17 mouse cellular contexts compared by ENCODE assay signal in genomic region chr15:62105483-62105882, GRCm38 (mm10).
DNase-seq lines count a peak whose midpoint lies in the region; ATAC-seq lines count a peak whose summit lies in the region.
"Had no signal": no experiment of that assay in that cellular context is flagged by ENCODE, and none has a peak within 500 bp of the region (broad histone marks: within the 10 kb centered on the region; RNA-seq: fewer than 3 reads in every experiment).

No protein-coding gene starts in this region.

- intact Hi-C loops in left cerebral cortex, postnatal 14 days (cut with DNase I): no loop called here

- no peak for DNase-seq in limb, embryonic 10.5 days (ENCODE audit: low spot score)
- peak; percentile 15 for DNase-seq in MEL-GATA-1-ER (ENCODE audit: extremely low read depth, low read depth)
- DNase-seq in urinary bladder, postnatal 14 days (ENCODE audit: low spot score): no peak
- no peak for DNase-seq in left cerebral cortex, postnatal 14 days (ENCODE audit: low spot score in 2 of 2)
- no peak for DNase-seq in thymus, postnatal 25 days
- DNase-seq: cerebellum, adult 8-10 months; kidney, adult 2 months; thymus, postnatal 14 days had no signal

- no peak overlapping the region for H3K4me3 ChIP-seq in limb, embryonic 12.5 days (replicated peaks)
- H3K4me3 ChIP-seq in limb, embryonic 10.5 days: no peak overlapping the region
- H3K4me3 ChIP-seq in liver, embryonic 12.5 days: no peak overlapping the region
- H3K4me3 ChIP-seq: embryonic facial prominence, embryonic 10.5 days; heart, embryonic 12.5 days; hindbrain, embryonic 10.5 days; midbrain, embryonic 13.5 days had no signal

- H3K9me3 ChIP-seq in limb, embryonic 12.5 days: peaks cover 3% of the 10 kb centered on the region; the same call in 1 of the 2 replicates
- no peaks in the 10 kb centered on the region for H3K9me3 ChIP-seq in limb, embryonic 10.5 days (replicated peaks)
- 0 out of 2 replicates have a peak, but pooled peaks cover 4% of the 10 kb centered on the region for H3K9me3 ChIP-seq in liver, embryonic 12.5 days (replicated peaks)
- H3K9me3 ChIP-seq: midbrain, embryonic 13.5 days had no signal

- H3K36me3 ChIP-seq in limb, embryonic 12.5 days: no peaks in the 10 kb centered on the region
- H3K36me3 ChIP-seq in limb, embryonic 10.5 days: peaks cover 3% of the 10 kb centered on the region; the same call in 1 of the 2 replicates
- peaks cover 31% of the 10 kb centered on the region for H3K36me3 ChIP-seq in liver, embryonic 12.5 days
- H3K36me3 ChIP-seq: heart, embryonic 12.5 days; hindbrain, embryonic 10.5 days; midbrain, embryonic 13.5 days had no signal

- H3K4me2 ChIP-seq in limb, embryonic 12.5 days: no peak overlapping the region
- H3K4me2 ChIP-seq in liver, embryonic 12.5 days: peak overlapping the region; percentile 32; the same call in 1 of the 2 replicates
- H3K4me2 ChIP-seq: heart, embryonic 12.5 days; midbrain, embryonic 13.5 days had no signal

- H3K27me3 ChIP-seq in limb, embryonic 12.5 days: no peaks in the 10 kb centered on the region
- H3K27me3 ChIP-seq in limb, embryonic 10.5 days (ENCODE audit: low read depth, poor library complexity, severe bottlenecking): no peaks in the 10 kb centered on the region
- H3K27me3 ChIP-seq in liver, embryonic 12.5 days (replicated peaks): no peaks in the 10 kb centered on the region
- H3K27me3 ChIP-seq: heart, embryonic 12.5 days had no signal

- peak overlapping the region; percentile 12; the same call in 1 of the 2 replicates for H3K27ac ChIP-seq in limb, embryonic 12.5 days
- no peak overlapping the region for H3K27ac ChIP-seq in limb, embryonic 10.5 days
- peak overlapping the region; percentile 54 for H3K27ac ChIP-seq in liver, embryonic 12.5 days
- H3K27ac ChIP-seq: hindbrain, embryonic 10.5 days; hindbrain, postnatal 0 days; midbrain, embryonic 13.5 days had no signal

- H3K9ac ChIP-seq in limb, embryonic 12.5 days (replicated peaks): no peak overlapping the region
- 0 out of 2 replicates have a peak overlapping the region, but pooled peaks have one; percentile 12 for H3K9ac ChIP-seq in liver, embryonic 12.5 days
- H3K9ac ChIP-seq: forebrain, postnatal 0 days; heart, embryonic 12.5 days; midbrain, embryonic 13.5 days had no signal

- ATAC-seq in limb, embryonic 12.5 days (ENCODE audit: insufficient number of reproducible peaks, insufficient read depth, low FRiP score, low TSS enrichment, low read depth): no peak
- peak; percentile 74 for ATAC-seq in liver, embryonic 12.5 days
- ATAC-seq in megakaryocyte progenitor cell, adult 5-6 weeks (replicated peaks; ENCODE audit: poor library complexity): peak; percentile 71
- ATAC-seq: forebrain, postnatal 0 days had no signal

- peaks cover 12% of the 10 kb centered on the region for H3K4me1 ChIP-seq in limb, embryonic 12.5 days (replicated peaks)
- peaks cover 13% of the 10 kb centered on the region; the same call in 1 of the 2 replicates for H3K4me1 ChIP-seq in limb, embryonic 10.5 days
- peaks cover 40% of the 10 kb centered on the region for H3K4me1 ChIP-seq in liver, embryonic 12.5 days

- 79% methylated on average over 9 of the region's 9 CpGs for WGBS in limb, embryonic 12.5 days
- 77% methylated on average over 9 of the region's 9 CpGs for WGBS in limb, embryonic 10.5 days
- WGBS in liver, embryonic 12.5 days (ENCODE audit: insufficient replicate concordance): 34% methylated on average over 9 of the region's 9 CpGs
